Mouse (Mus musculus) T-helper 1 cell (primary cell): ENCODE data around the gene Ptprg.

Experiments
- in situ Hi-C: fragments of 300-600 bp; cut with MboI, MseI; formaldehyde crosslinking; loops from one replicate; pipeline ENCODE4 v1.15.1; 2025; ENCODE audit warnings: high pct_unique_total_duplicates

The Ptprg gene

DNA sequence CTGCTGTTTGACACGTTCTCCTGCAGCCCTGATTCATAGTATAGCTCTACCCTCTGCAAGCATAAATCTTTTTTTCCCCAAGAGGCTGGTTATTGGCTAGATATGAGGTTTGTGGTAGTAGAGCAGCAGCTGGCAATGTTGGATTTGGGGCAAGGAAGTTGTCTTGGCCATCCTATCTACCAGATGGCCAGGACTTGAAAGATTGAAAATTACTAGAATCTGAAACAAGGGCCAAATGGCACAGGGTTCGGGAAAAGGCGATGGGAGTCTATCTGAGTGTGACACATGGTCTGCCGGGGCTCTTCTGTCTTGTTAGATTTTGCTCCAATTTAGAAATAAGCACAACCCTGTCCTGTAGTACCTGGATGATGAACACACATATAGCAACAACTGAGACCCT lies 531.7 kb downstream of the Ptprg start:
- in situ Hi-C loops: no loop called here

DNA sequence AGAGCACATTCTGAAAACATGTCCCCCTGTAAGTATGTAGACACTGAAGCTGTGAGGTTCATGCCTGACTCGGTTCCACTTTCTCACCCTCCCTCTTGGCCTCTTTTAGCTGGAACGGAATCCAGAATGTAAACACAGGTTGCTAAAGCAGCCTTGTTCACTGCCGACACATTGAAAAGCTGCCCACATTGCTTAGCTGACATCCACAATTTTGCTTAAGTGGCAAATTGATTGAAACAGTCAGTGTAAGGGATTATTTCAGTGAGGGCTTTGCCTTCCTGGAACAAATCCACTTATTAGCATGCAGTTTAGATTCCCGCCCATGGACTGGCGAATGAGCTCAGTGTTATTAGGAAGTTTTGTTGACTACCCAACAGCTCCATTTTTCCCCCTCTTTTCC lies 532.8 kb downstream of the Ptprg start:
- in situ Hi-C loops: no loop called here

DNA sequence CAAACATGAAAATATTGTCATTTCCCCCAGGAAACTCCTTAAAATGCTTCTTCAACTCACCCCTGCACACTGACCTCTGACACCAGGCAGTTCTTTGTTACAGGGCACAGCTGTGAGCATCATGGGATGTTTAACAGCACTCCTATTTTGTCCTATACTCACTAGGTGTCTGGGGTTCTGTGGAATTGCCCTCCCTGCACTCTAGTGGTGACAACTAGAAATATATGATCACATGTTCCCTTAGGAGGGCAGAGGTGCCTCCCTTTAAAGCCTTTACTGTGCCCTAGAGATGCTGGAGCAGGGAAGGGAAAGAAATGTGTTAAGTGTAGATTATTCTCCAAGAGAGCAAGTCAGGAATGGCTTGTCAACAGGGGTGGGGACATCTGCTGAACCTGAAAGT lies 536.6 kb downstream of the Ptprg start:
- in situ Hi-C loops: no loop called here

DNA sequence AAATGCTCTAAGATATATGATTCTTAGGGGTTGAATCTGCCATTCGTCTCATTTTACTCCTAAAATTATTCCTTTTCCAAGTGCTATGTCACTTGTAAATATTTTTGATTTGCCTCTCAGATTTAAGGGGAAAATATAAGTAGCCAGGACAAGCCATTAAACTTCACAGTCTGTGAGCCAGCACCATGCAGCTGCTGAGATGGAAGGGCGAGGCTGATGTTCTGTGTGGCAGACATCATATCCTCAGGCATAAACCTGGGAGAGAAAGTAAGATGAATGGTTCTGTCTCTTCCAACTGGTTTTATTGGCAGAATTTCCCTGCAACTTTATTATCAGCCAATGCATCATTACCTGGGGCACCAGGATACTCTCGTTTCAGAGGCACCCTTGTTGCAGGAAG lies 538.4 kb downstream of the Ptprg start:
- in situ Hi-C loops: no loop called here

DNA sequence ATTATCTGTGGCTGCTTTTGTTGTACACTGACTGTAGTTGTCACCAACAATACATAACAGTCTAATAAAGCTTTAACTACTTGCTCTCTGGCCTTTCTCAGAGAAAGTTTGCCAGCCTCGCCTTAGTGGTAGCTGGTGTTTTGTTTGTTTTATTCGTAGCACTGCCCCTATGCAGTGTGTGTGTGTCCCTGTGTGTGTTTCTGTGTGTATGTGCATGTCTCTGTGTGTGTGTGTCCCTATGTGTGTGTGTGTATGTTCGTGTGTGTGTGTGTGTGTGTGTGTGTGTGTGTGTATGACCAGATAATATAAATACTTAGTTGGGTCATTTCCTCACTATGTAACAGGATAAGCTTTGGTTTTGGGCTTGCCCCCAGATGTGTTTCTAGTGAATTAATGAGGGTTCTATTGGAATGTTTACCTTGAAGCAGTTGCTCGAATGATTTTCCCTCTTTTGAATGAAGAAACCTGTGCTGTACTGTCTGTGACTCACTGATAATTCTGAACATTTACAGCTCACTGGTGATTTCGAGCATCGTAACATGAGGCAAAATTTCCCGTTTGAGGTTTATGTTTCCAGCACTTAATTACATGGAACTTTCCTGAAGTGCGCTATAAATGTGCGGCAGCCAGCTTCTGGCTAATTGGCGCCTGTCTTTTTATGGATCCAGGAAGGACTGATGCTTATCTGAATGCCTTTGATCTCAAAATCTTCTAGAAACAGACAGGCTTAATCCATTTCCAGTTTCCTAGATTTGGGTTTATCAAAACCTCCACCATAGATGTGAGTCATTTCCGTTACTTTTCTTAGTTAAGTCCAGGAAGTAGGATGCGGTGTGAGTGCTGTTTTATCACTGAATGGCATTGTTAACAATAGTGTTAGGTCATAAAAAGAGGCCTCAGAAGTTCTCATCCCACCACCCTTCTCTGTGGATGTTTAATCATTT lies 546.3 kb downstream of the Ptprg start:
- in situ Hi-C loops: no loop called here

DNA sequence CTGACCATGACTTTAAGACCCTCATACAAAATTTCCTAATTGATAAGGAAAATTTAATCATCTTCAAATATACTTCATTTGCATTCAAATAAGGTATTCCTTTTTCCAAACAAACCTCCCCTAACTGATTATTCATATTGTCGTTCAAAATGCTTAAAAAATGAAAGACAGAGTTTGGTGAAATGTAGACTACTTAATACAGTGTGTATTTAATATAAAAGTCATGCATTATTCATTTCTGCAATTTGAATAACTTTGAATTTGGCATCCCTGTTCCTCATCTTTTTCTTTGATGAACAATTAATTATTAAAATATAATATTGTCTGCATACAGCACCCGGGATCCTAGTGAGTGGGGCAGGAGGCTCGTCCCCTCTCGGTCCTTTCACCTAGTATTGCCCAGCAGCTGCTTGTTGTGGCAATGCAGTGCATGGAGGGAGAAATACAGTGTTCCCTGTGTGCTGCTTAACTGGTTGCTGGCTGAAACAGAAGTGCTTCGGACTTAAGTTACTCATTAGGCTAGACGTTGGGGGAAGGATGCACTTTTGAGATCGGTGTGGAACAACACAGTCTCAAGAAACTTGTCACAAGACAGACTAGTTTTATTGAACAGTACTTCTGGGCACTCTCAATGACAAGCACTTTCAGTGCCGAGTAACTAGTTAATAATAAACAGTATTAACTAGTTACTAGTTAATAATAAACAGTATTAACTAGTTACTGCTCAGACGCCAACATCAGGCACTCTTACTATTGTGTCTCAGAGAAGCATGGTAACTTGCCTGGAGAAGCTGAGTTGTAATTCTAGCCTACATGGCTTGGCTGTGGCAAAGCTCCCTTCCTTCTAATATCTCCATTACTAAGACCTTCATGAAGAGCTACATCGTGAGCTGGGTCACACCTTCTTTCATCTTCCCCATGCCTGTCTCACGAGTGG lies 549.3 kb downstream of the Ptprg start:
- in situ Hi-C loops: no loop called here

DNA sequence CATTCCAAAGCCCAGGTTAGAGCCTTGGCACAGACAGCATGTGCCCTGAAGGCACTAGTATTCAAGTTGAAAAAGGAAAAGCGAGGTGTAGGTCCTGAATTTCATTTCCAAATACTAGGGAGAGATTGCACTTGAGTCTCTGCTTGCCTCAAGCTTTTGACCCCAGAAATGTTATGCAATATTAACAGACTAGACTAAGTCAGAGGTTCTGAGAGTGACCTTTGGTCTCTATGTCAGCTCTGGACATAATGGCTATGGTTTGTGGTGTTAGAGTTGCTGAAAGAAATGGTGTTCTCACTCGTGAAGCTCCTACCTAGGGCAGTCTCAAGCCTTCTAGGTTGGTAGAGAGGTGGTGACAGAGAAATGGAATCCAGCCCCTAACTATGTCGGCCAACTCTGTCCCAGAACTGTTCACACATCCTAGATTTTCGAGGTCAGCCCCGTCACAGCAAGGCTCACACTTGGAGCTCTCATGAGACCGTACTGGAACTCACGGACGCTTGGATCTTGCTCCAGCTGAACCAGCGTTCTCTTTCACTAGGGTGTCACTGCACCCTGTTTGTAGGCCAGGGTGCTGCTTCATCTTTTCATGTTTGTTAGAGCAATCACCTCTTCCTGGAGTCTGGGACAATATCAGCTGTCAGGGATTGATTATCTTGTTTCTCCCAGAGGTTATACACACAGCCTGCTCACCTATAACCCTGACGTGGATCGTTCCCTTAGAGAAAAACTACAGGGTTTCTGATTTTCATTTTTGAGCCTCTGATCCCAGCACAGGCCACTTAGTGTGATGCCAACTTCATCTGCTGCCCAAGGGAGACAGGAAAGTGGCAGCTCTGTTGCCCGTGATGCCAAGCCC lies 551.2 kb downstream of the Ptprg start:
- in situ Hi-C loops: no loop called here

DNA sequence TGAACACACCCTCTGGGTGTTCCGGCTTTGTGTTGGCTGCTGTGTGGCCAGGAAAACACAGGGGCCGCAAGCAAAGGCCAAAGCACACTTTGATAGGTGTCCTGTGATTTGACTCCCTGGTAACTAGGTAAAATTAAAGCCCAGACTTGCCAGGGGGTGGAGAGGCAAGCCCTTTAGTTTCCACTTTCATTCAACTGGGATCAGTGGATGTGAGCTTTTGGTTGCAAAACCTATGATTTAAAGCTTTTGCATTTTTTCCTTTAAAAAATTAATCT lies 551.8 kb downstream of the Ptprg start:
- in situ Hi-C loops: no loop called here

DNA sequence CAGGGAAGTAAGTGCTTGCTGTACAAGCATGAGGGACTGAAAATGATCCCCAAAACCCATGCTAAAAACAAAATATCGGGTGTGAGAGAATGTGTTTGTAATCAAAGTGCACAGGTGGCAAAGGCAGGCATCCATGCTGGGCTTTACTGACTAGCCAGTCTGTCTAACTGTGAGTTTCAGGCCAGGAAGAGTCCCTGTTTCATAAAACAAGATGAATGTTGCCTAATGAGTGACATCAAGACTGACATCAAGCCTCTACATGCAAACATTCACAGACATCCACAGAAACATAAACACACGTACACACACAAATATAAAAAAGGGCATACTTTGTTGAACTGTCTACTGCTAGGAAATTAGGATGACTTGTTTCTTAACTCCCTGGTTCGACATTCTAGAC lies 552.3 kb downstream of the Ptprg start:
- in situ Hi-C loops: no loop called here

DNA sequence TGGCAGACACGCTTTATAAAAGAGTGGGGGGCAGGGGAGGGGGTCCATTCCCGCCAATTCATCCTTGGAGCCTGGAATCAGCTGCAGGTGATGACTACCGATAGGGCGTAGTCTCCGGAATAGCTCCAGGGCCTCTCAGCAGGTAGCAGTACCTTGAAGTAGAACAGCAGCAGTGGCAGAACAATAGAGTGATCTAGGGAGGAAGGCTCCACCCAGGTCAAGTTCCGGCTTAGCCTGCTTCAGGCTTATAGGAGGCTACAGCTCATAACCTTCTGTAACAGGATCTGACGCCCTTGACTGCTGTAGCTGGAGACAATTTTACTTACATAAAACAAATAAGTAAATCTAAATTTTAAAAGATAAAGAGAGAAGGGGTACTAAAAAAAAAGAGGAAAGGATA lies 554.1 kb downstream of the Ptprg start:
- in situ Hi-C loops: no loop called here

DNA sequence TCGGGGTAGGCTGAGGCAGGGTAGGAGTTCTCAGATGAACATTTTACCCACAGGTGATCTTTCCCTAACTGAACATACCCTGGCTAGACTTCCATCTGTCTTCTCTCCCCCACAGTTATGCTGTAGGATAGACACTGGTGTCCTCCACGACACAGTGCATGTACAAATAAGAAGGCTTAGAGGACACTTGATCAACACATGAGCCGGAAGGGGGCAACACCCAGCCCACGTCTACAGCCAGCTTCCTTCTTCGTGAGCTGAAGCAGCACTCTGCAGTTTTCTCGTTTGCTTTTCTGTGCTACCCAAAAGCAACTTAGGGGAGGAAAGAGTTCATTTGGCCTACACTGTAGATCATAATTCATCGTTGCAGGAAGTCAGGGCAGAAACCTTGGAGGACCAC lies 554.7 kb downstream of the Ptprg start:
- in situ Hi-C loops: no loop called here

DNA sequence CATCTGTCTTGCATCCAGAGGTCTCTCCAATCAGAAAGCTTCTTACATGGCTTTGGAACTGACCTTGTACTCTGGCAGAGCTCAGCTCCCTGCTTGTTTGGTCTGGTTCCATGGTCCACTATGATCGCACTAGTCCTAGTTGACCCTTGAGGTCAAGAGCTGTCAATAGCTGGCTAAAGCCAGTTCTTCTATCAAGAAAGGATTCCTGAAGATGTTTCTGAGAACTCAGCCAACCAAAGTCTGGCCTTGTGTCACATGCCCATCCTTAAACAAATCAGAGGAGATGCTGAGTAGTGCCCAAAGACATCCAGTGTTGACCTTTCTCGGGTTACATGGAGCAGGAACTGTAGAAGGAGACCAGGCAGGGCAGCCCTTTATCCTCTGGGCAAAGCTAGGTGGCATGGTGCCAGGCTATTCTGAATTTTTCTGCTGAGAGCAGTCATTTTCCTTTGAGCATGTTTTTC lies 559.2 kb downstream of the Ptprg start:
- in situ Hi-C loops: no loop called here

DNA sequence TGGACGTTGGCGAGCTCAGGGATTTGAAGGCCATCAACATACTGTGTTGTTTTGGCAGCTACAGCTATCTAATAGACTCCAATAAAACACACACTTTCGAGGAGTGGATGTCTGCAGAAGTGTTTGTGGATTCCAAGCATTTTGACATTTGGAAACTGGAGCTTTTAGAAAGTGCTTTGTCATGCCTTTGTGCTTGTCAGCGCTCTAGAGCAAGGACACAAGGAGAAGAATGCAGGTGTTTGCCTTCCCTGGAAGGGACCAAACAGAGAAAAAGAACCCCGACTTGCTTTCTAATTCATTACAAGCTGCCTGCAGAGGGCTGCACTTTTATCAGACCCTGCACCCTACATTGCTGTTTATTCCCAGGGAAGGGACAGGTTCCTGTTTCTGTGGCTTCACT lies 560.0 kb downstream of the Ptprg start:
- in situ Hi-C loops: no loop called here

DNA sequence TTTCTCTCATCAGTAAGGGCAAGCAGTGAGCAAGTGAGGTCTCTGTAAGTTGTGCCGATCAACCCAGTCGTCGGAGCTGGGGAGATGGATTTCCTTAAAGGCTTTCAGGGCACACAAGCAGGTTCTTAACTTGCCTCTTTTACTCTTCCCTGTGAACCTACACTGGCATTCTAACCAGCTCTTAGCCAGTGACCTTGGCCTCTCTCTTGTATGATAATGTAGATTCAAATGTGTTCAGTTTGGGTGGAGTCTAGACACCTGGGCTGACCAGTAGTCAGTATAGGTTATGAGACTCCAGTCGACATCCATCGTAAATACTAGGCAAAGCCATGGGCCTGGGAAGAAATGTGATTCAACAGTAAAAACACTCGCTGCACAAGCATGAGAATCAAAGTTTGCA lies 560.7 kb downstream of the Ptprg start:
- in situ Hi-C loops: no loop called here

DNA sequence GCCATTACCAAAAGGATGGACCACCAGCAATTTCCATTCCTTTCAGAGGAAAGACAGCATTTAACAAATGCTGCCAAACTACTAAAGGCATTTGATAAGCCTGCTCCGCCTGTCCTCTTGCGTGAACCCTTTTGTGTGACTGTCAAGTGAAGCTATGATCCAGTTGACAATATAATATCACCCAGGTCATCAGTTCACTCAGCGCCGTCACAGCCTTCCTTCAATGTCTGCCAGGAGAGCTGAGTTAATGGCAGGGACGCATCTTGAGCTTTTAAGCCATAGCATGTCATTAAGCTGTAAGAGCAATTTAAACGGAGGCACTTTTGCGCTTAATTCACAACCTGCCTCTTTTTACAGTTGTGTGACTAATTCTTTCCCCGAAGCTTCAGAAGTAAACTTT lies 565.9 kb downstream of the Ptprg start:
- in situ Hi-C loops: no loop called here

DNA sequence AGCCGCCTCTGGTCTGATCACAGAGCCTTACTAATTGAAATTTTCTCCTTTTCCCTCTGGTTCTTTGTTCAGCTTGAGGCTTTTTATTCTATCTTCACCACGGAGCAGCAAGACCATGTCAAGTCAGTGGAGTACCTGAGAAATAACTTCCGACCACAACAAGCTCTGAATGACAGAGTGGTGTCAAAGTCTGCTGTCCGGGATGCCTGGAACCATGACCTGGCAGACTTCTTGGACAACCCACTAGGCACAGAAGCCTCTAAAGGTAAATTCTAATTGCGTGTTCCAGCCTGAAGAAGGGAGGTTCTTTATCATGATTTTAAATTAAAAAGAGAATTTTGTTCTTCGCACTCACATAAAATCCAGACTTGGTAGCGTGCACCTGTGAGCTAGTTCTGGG lies 568.6 kb downstream of the Ptprg start:
- in situ Hi-C loops: loop anchor here (10.0 kb wide), 1 partner anchor 643 kb away; no protein-coding TSS in a partner anchor

DNA sequence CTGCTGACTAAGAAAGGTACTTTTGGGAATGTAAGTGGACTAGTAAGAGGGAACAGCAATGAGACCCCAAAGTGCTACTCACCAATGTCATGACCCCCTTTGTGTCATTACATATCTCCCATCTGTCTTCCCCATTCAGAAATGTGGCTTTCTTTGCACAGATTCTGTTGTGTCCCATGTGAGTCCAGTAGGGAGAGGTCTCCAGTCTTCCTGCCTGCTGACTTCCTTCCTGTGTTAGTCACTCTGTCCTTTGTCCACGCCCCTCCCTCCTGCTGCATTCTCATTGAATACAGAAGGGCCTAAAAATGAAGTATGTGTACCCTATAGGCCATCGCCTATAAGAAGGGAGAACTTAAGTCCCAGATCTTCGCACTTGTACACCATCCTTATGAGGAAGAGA lies 571.4 kb downstream of the Ptprg start:
- in situ Hi-C loops: loop anchor here (10.0 kb wide), 1 partner anchor 640 kb away; no protein-coding TSS in a partner anchor

DNA sequence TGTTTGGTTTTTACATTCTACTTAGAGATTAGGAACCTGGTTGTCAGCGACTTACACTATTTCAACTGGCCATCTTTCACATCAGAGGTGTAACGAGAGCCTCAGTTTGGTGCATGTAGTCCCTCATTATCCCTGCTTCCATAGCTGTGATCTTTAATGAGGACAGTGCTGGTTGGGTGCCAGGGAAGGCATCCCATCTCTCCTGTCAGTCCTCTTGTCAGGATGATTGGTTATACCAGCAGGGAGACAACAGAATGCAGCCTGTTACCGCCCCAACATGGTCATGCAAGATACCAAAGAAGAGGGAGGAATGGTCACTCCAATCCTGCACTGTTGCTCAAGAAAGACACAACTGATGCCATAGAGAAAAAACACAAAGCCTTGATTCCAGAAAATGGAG lies 574.6 kb downstream of the Ptprg start:
- in situ Hi-C loops: loop anchor here (10.0 kb wide), 1 partner anchor 637 kb away; no protein-coding TSS in a partner anchor

DNA sequence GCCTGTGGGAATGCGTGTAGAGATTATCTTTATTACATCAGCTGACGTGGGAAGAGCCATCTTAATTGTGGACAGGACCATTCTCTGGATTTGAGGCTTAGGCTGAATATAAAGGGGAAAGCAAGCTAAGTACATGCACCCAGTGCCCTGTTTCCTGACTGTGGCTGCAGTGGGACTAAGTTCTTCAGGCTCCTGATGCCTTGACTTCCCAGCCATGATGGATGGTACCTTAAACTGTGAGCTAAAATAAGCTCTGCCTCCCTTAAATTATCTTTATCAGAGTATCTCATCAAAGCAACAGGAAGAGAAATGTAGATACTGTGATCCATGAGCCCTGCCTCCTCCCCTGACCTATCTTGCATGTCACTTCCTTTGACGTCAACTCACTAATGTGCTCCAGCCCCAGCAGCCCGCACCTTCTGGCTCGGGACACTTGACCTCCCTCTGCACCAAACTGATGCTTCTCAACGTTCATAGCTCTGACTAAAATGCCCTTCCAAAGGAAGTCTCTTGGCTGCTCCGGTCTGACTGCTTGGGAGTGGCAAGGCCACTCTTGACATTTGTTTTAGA lies 578.8 kb downstream of the Ptprg start:
- in situ Hi-C loops: no loop called here

DNA sequence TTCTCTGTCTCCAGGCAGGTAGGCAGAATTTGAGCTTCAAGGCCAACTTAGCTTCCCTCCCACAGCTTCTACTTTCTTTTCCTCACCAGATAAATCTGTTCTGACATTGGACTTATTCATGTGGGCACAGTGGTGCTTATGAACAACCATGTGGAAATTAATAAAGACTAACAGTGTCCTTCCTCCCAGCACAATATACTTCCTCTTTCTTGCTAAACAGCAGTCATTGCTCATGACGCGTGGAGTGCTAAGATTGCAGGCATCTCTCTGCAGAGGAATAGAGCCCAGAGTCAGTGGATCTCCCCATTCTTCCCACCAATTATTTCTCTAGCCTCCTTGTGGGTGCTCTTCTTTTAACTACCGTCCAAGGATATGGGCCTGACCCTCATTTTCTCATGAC lies 579.8 kb downstream of the Ptprg start:
- in situ Hi-C loops: no loop called here

DNA sequence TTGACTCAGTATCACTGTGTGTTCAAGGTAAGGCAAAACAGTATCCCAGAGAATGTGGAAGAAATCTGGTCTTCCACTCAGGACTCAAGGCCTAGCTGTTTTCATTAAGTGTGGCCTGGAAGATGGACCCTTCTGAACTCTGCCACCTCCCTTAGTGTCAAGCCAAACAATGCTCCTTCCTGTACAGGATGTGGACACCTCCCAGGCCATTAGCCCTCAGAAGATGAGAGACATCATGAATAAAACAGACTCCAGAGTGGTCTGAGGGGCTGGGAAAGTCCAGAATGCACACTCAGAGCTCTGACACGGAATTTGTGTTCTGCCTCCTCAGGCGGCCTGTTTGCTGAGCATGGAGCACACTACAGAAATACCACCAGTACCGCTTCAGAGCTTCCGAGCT lies 581.2 kb downstream of the Ptprg start:
- in situ Hi-C loops: no loop called here
